Mouse (Mus musculus): ENCODE data around the gene Psmd9.

Psmd9 gene

DNA sequence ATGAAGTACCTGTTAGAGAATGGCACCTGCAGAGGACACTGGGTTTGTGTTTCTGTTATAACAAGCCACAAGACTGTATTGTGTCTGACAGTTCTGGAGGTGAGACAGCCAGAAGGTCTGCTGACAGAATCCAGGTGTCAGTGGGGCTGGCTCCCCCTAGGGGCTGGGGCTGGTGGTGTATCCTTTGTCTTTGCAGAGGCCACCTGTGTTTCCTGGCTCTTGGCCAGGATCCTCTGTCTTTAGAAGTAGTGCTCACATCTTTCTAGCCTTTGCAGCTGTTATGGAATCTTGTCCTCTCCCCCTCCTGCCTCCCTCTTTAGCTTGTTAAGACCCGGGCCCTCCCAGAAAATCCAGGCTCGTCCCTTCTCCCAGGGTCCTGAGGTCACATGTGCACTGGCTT, 66.5 kb downstream of the Psmd9 start:
- in situ Hi-C loops (cut with MboI; ENCODE audit: low sequenced_read_pairs): no loop called here

DNA sequence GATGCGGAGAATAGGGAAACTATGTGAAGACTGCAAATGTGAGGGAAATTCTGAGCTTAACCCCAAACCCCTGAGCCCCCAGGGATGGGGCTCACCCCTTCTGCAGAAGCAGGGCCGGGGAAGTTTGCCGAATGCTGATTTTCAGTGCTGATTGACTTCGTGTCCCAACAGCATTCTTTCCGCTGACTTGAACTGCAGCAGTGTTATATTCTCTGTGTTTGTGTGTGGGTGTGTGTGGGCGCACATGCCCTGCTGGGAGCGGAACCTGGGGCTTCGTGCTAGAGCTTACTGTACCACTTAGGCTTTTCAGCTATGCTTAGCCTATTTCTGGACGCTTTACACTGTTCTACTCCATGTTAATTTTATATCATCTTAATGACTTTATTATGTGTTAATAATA, 67.2 kb downstream of the Psmd9 start:
- in situ Hi-C loops (cut with MboI; ENCODE audit: low sequenced_read_pairs): no loop called here

DNA sequence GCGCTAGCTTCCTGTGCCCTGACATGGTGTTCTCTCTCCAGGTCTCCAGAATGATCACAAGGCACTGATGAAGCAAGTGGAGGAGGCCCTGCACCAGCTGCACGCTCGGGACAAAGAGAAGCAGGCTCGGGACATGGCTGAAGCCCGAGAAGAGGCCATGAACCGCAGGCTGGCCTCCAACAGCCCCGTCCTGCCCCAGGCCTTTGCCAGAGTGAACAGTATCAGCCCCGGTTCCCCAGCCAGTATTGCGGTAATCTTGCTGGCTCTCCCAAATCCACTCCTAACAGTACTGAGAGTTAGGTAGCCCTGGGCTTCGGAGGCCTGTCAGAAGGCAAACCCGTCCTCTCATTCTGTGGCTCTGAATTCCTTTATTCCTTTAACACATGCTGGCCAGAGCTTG, 70.3 kb downstream of the Psmd9 start:
- in situ Hi-C loops (cut with MboI; ENCODE audit: low sequenced_read_pairs): no loop called here

DNA sequence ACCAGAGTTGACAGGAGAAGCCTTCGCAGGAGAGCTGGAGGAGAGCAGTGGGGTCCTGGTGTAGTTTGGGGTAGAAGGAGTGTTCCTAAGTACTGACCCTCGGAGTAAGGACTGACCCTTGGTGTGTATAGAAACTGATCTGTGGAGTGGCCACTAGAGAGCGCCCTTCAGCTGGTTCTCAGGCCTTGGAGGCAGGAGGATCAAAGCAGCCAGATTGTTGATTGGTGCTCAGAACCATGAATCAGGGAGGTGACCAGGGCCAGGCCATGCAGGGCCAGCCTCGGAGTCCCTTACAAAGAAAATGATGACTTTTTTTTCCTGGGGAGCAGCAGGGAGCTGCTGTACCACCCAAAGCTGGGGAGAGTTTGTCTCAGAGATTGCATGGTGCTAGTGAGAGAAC, 76.3 kb downstream of the Psmd9 start:
- in situ Hi-C loops (cut with MboI; ENCODE audit: low sequenced_read_pairs): no loop called here

DNA sequence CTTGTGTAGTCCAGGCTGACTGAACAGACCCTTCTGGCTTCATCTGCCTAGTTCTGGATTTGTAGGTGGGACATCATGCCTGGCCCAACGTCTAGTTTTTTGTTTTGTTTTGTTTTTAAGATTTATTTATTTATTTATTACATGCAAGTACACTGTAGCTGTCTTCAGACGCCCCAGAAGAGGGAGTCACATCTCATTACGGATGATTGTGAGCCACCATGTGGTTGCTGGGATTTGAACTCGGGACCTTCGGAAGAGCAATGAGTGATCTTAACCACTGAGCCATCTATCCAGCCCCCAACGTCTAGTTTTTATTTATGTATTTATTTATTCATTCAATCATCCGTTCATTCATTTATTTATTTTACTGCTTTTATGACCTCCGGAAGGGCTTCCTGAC, 82.2 kb downstream of the Psmd9 start:
- in situ Hi-C loops (cut with MboI; ENCODE audit: low sequenced_read_pairs): no loop called here

DNA sequence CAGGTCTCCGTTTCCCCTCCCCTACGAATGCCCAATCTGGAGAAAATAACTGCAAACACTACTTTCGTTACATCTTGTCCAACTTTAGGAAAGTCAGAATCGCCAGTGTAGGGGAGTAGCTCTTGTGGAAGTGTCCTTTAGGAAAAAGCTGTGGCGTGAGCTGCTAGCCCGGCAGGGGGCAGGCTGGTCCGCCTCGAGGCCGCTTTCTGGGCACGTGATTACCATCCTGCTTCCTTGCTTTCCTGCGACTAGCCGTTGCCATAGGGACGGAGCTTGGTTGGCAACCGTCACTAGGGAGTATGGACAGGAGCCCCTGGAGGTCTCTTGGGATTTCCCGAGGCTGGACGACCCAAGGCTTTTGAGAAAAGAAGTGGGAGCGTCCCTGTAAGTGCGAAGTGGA, 82.6 kb downstream of the Psmd9 start, which contains the start of gene Wdr66:
Gene Wdr66 (plus strand): TSS at position 269 of the 400 bp plus-strand sequence.
- in situ Hi-C loops (cut with MboI; ENCODE audit: low sequenced_read_pairs): no loop called here

DNA sequence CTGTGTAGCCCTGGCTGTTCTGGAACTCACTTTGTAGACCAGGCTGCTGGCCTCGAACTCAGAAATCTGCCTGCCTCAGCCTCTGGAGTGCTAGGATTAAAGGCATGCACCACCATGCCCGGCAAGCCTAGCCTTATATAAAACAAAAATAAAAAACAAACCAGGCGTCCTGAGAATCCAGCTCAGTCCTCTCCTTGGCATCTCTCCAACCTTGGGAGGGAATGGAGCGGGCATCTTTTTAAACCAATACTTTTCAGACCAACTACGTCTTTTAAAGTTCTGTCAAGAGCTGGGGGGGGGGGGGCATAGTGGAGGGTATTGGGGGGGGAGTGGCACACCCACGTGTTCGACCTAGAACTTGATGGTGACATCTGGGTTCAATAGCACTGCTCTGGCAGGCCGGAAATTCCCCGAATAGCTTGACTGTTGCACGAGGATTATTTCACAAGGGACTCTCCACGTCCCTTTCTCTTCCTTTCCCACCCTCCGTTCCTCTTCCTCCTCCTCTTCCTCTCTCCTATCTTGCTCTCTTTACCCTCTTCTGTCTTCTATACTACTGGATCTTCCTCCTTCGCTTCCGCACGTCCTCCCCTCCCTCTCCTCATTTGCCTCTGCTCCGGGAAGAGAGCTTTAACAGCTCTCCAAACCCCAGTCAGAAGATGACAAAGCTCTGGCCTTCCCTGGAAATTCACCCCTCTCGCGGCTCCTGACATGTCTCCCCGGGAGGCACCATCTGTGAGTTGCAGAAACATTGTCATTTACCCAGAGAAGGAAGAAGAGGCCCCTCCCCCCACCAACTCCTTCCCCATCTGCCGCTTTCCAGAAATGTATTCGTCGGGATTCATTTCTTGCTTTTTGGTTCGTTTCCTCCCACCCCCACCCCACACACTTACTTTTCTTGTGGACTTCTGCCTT, 87.9 kb downstream of the Psmd9 start:
- in situ Hi-C loops (cut with MboI; ENCODE audit: low sequenced_read_pairs): no loop called here

DNA sequence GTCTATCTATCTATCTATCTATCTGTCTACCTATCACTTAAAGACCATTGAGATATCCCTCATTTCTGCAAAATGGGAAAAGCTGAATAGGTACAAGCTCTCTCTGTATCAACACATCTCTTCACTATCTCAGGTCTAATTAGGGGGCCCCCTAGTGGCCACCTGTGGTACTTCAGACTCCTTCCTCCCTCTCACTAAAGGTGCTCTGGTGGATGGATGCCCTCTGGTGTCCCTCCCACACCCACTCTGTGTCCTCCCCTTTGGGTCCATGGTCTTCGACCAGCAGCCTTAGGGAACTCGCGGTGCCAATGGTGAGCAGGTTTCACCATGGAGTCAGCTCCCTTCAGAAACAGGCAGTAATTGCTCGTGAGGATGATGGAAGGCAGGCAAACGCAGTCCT, 89.8 kb downstream of the Psmd9 start:
- in situ Hi-C loops (cut with MboI; ENCODE audit: low sequenced_read_pairs): no loop called here

DNA sequence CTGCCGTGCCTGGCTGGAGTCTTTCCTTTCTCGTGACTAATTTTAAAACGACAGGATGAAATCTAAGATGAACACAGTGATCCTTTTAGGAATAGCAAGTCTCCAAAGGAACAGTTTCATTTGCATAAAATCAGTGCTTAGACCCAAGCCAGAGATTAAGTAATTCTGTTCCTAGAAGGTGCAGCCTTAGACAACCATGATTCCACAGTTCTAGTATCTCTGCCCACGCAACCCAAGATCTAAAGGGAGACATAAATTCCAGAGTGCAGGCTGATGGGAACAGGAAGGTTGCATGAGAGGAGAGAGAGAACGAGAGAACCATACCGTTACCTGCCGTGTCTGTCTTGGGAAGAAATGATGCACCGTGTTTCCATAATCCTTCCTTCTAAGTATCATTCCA, 91.5 kb downstream of the Psmd9 start:
- in situ Hi-C loops (cut with MboI; ENCODE audit: low sequenced_read_pairs): no loop called here

DNA sequence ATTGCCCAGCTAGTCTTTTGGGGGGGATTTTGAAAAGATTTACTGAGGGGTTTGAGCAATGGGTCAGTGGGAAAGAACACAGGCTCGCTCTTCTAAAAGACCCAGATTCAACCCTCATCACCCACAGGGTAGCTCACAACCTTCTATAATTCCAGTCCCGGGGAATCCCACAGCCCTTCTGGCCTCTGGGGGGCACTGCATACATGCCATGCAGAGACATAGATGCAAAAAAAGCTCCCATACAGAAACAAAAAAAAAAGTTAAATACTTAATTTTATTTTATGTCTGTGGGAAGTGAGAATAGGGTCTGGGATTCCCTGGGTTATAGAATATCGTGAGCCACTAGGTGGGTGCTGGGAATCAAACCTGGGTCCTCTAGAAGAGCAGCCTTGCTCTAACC, 97.7 kb downstream of the Psmd9 start:
- in situ Hi-C loops (cut with MboI; ENCODE audit: low sequenced_read_pairs): no loop called here

DNA sequence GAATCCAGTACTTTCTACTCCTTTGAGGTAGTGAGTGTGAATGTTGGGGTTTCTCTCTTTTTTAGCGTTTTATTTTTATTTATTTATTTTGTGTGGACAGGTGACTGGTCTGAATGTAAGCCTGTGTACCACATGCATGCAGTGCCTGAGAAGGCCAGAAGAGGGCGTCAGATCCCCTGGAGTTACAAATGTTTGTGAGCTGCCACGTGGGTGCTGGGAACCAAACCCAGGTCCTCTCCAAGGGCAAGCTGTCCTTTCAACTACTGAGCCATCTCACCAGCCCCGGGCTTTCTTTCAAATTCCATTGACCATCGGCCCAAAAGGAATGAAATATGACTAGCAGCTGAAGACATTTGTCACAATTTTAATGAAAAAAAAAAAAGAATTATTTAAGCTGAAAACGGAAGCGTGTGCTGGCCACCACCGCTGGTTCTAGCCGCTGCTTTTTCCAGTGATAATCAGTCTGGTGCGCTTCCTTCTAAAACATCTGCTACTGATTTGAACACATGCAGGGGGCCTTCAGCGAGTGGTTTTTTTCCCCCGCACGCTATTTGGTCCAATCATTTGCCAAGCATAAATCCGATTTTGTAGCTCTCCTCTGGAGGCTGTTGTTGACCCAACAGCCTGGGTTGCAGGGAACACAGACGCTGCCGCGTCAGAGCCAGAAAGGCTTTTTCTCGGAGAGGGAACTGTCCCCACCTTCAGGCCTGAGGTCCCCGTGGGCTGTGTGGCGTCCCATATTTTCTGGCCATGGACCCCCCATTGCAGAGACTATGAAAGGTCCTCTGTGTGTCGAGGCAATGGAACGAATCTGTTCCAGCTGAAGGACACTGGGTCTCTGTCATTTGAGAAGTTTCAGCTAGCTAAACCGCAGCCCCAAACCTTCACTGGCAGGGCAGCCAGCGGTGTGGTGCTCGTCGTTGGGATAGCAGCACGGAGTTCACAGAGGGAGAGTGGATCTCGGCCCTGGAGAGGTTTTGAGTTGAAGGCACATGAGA, 99.6 kb downstream of the Psmd9 start:
- in situ Hi-C loops (cut with MboI; ENCODE audit: low sequenced_read_pairs): no loop called here

DNA sequence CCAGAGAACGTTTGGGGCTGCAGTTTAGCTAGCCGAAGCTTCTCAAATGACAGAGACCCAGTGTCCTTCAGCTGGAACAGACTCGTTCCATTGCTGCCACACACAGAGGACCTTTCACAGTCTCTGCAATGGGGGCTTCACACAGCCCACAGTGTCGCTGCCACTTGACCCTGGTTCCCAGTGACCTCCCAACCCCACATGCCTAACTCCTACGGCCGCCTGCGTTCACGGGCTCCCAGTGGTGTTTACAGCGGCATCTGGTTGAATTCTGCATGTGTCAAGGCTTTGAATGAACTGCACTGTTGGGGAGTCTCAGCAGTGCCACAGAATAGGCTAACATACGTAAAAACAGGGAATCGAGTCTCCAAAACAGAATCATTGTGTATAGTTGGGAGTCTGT, 101.7 kb downstream of the Psmd9 start:
- in situ Hi-C loops (cut with MboI; ENCODE audit: low sequenced_read_pairs): no loop called here

DNA sequence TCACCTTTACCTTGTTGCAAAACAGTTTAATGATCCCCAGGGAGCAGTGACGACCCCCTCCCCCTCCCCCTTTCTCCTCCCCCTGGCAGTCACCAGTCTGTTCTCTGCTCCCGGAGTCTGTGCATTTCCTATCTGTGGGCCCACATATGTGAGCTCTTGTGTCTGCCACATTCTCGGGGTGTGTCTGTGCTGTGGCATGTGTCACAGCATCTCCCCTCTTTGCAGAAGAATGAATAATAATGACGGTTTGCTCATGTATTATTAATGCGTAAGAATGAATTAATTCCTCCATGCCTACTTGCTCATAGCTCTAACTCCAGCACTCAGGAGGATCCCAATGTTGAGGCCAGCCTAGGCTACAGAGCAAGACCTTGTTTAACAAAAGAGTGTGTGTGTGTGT, 103.7 kb downstream of the Psmd9 start:
- in situ Hi-C loops (cut with MboI; ENCODE audit: low sequenced_read_pairs): no loop called here

DNA sequence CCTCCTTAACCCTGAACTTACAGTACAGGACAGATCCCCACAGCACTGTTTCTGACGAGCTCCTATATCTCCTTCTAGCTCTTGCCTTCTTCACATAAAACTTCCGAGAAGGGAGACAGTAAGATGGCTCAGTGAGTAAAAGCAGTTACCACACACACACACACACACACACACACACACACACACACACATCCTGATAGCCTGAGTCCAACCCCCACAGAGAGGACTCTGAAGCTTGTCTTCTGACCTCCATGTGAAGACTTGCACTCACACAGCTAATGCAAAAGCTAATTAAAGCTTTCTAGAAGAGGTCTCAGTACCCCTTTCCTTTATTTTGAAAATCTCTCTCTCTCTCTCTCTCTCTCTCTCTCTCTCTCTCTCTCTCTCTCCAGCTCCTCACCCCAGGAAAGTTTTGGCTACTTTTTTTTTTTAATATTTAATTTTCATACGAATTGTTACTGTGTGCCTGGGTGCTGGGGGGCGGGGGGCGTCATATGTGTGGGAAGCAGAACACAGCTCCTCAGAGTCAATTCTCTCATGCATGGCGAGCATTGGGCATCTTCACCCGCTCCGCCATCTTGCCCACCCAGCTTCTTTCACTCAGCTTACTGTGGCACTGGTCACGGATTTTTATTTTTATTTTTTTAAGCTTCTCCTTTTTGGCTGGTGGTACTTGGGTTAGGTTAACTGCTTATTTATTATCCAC, 107.6 kb downstream of the Psmd9 start:
- in situ Hi-C loops (cut with MboI; ENCODE audit: low sequenced_read_pairs): no loop called here

DNA sequence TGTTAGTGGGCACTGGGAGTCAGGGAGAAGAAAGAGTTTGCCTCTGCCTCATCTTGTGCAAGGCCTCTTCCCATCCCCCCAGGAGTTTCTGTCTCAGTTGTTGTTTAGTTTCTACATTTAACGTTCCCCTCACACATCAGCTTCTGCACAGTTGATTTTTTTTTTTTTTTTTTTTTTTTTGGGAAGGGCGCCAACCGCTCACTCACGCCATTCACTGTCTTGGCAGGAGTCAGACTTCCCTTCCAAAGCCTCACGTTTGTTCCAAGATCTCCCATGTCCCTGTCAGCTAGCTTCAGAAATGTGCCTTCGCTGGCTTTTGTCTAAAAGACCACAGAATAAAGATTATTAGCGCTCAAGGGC, 108.1 kb downstream of the Psmd9 start:
- in situ Hi-C loops (cut with MboI; ENCODE audit: low sequenced_read_pairs): no loop called here

DNA sequence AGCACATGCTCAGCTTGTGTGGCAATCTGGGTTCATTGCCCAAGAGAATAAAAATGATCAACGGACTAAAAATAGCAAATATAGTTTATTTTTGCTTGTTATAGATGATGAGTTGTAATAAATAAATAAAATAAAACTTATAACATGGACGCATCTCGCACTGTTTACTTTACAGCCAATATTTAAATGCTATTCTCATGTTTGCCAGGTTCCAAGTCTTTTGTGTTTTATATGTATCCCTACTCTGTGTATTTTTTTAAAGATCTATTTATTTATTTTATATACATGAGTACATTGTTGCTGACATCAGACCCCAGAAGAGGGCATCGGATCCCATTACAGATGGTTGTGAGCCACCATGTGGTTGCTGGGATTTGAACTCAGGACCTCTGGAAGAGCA, 108.5 kb downstream of the Psmd9 start:
- in situ Hi-C loops (cut with MboI; ENCODE audit: low sequenced_read_pairs): no loop called here

DNA sequence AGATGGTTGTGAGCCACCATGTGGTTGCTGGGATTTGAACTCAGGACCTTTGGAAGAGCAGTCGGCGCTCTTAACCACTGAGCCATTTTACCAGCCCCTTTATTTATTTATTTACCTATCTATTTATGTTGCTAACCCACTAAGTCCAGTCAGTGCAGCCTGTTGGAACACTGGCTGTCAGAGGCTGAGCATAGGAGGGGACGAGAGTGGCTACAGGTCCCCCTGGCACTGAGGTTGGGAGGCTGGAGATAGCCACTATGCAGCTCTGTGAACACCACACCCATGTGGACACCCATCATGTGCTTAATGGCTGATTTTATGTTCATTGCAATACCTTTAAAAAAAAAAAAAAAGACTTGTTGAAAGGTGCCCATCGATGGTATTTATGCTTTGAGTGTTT, 110.0 kb downstream of the Psmd9 start:
- in situ Hi-C loops (cut with MboI; ENCODE audit: low sequenced_read_pairs): no loop called here

DNA sequence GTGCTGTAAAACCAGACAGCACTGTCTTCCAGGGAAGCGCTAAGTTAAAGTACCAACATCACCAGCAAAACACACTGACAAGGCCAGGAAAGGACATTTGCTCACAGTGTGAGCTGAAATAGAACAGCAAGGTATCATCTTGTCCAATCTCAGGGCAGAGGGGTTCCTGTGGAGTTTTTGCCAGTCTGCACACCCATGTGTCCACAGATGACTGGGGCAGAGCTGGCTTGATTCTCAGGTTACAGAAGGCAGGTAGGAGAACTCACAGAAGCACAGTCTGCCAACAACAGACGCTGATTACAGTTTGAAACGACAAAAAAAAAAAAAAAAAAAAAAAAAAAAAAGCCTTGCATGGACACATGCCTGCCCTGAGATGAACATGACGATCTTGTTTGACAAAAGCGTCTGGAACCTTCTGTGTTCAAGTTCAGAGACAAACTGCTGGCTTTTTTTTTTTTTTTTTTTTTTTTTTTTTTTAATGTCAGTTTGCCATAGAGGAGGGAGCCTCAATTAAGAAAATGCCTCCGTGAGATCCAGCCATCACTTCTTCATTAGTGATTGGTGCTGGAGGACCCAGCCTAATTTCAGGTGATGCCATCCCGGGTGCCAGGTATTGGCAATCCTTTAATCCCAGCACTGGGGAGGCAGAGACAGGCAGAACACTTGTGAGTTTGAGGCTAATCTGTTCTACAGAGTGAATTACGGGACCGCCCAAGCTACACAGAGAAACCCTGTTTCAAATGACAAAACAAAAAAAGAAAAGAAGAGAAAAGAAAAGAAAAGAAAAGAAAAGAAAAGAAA, 112.3 kb downstream of the Psmd9 start:
- in situ Hi-C loops (cut with MboI; ENCODE audit: low sequenced_read_pairs): no loop called here

DNA sequence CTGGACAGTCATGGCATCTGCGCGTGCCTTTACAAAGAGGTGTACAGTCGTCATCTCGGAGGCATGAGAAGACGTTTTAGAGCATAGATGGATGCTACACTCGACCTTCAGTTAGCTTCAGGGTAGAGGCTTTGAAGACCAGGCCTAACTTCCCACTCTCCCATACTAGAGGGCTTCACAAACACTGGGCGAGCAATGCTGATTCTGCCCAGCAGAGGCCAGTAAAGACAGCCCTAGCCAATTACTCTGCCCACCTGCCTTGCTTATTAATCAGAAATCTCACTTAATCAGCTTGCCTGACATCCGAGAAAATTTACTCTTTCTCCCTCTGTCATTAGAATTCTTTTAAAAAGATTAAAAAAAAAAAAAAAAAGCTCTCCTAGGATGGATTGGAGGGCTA, 116.0 kb downstream of the Psmd9 start:
- in situ Hi-C loops (cut with MboI; ENCODE audit: low sequenced_read_pairs): no loop called here

DNA sequence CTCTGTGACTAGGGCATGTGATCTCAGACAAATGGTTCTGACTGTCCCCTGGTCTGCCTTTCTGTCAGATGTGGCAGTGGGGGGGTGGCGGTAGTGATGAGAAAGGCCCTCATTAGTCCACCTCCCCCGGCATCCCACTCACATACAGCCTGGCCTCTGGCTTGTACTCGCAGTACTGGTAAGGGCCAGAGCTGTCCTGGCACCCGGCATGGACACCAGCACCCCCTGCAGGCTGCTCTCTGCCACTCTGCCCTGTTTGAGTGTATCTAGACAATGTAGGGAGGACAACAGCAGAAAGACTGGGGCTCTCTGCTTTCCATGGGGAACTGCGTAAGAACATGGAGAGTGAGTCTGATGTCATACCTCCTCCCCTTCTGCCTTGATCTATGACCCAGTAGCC, 118.9 kb downstream of the Psmd9 start:
- in situ Hi-C loops (cut with MboI; ENCODE audit: low sequenced_read_pairs): no loop called here

Measured in CH12F3 (cell line).